Mouse (Mus musculus): ENCODE results near the gene Arhgap24. TPM values are rescaled to one million over a fixed set of nuclear protein-coding genes. Genes with fewer than 3 reads are reported as not detected.
A peak's percentile ranks its signal among the peaks of the same experiment; 100 is the strongest.

Gene Arhgap24
- polyA plus RNA-seq, 1 experiment from 2014 or later, result 15.0 TPM

DNA sequence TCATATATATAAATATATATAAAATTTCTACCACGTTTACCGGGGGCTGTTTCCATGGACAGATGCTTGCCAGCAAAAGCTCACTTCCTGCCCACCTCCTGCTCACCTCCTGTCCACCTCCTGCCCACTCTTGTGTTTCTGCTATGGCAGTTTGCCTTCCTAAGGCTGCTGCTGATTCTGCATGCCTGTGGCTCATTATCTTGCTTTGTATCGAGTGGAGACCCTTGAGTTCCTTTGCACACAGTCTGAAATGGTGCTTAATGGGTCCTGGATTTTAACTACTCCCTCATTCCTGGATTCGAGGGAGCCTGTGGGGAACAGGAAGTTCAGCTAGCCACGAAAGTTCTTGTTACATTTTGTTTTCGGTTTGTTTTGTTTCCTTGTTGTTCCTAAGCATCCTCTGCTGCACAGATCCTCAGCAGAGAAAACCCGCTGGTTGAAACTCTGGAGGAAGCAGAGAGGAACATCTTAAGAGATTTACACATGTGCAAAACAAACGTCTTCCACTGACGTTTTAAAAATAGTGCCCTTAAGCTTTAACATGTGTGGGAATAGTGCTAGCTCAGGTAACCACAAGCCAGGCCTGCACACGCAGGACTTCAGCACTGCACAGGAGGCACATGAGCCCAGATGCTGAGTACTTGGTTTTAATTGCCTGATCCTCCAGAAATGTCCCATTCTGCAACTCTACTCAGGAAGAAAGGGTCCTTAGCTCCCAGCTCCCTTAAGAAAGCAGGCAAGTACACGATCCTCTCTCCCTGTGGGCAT, 69.9 kb downstream of the Arhgap24 start:
- Histone ChIP-seq H3K4me1 (ENCODE audit: control insufficient read depth, insufficient read depth, low read depth, low read length) (no peaks in the 10 kb centered on the region), H3K4me2 (ENCODE audit: low read length) (no peak overlapping the region), H3K27ac (ENCODE audit: low read depth, low read length) (no peak overlapping the region), H3K36me3 (ENCODE audit: control insufficient read depth, insufficient read depth, low read length) (no peaks in the 10 kb centered on the region), H3K9ac (ENCODE audit: low read depth, low read length) (no peak overlapping the region), H3K4me3 (ENCODE audit: low read length) (no peak overlapping the region), H3K27me3 (replicated peaks; ENCODE audit: control insufficient read depth, insufficient read depth, low read length) (no peaks in the 10 kb centered on the region), H3K9me3 (ENCODE audit: control insufficient read depth, low read length) (no peaks in the 10 kb centered on the region)
- 61% methylated on average over 11 of the region's 11 CpGs for WGBS
- ATAC-seq, result no peak

- Histone ChIP-seq H3K36me3 (ENCODE audit: control insufficient read depth, insufficient read depth, low read length) (no peaks in the 10 kb centered on the region), H3K27ac (ENCODE audit: low read depth, low read length) (no peak overlapping the region), H3K9ac (ENCODE audit: low read depth, low read length) (no peak overlapping the region), H3K27me3 (replicated peaks; ENCODE audit: control insufficient read depth, insufficient read depth, low read length) (no peaks in the 10 kb centered on the region), H3K4me1 (ENCODE audit: control insufficient read depth, insufficient read depth, low read depth, low read length) (no peaks in the 10 kb centered on the region), H3K9me3 (ENCODE audit: control insufficient read depth, low read length) (no peaks in the 10 kb centered on the region), H3K4me3 (ENCODE audit: low read length) (no peak overlapping the region), H3K4me2 (ENCODE audit: low read length) (no peak overlapping the region)
- 86% methylated on average over 1 of the region's 1 CpGs for WGBS
- ATAC-seq, result no peak
Observed at GRCm38 (mm10) chr5:102552533-102552932, 71.3 kb downstream of the Arhgap24 start.

GRCm38 (mm10) chr5:102555958-102556357, 74.8 kb downstream of the Arhgap24 start:
- Histone ChIP-seq H3K27me3 (replicated peaks; ENCODE audit: control insufficient read depth, insufficient read depth, low read length) (no peaks in the 10 kb centered on the region), H3K4me2 (ENCODE audit: low read length) (no peak overlapping the region), H3K4me1 (ENCODE audit: control insufficient read depth, insufficient read depth, low read depth, low read length) (peaks cover 5% of the 10 kb centered on the region), H3K4me3 (ENCODE audit: low read length) (no peak overlapping the region), H3K9ac (ENCODE audit: low read depth, low read length) (no peak overlapping the region), H3K36me3 (ENCODE audit: control insufficient read depth, insufficient read depth, low read length) (no peaks in the 10 kb centered on the region), H3K27ac (ENCODE audit: low read depth, low read length) (no peak overlapping the region), H3K9me3 (ENCODE audit: control insufficient read depth, low read length) (no peaks in the 10 kb centered on the region)
- 86% methylated on average over 4 of the region's 4 CpGs for WGBS
- no peak for ATAC-seq

GRCm38 (mm10) chr5:102560270-102560669, 79.1 kb downstream of the Arhgap24 start:
- Histone ChIP-seq H3K9me3 (ENCODE audit: control insufficient read depth, low read length) (no peaks in the 10 kb centered on the region), H3K4me3 (ENCODE audit: low read length) (no peak overlapping the region), H3K36me3 (ENCODE audit: control insufficient read depth, insufficient read depth, low read length) (no peaks in the 10 kb centered on the region), H3K9ac (ENCODE audit: low read depth, low read length) (no peak overlapping the region), H3K27me3 (replicated peaks; ENCODE audit: control insufficient read depth, insufficient read depth, low read length) (no peaks in the 10 kb centered on the region), H3K4me2 (ENCODE audit: low read length) (no peak overlapping the region), H3K27ac (ENCODE audit: low read depth, low read length) (peak overlapping the region; percentile 18; the same call in 1 of the 2 replicates), H3K4me1 (ENCODE audit: control insufficient read depth, insufficient read depth, low read depth, low read length) (peaks cover 5% of the 10 kb centered on the region)
- 53% methylated on average over 6 of the region's 6 CpGs for WGBS
- ATAC-seq, result peak; percentile 60; the same call in 1 of the 2 replicates

GRCm38 (mm10) chr5:102563971-102564370, 82.8 kb downstream of the Arhgap24 start:
- Histone ChIP-seq H3K9ac (ENCODE audit: low read depth, low read length) (no peak overlapping the region), H3K4me3 (ENCODE audit: low read length) (no peak overlapping the region)
- 81% methylated on average over 4 of the region's 4 CpGs for WGBS

GRCm38 (mm10) chr5:102568764-102569163, 87.6 kb downstream of the Arhgap24 start:
- no peak for ATAC-seq
- Histone ChIP-seq H3K36me3 (ENCODE audit: control insufficient read depth, insufficient read depth, low read length) (no peaks in the 10 kb centered on the region), H3K27ac (ENCODE audit: low read depth, low read length) (no peak overlapping the region), H3K9me3 (ENCODE audit: control insufficient read depth, low read length) (no peaks in the 10 kb centered on the region), H3K9ac (ENCODE audit: low read depth, low read length) (no peak overlapping the region), H3K4me1 (ENCODE audit: control insufficient read depth, insufficient read depth, low read depth, low read length) (no peaks in the 10 kb centered on the region), H3K27me3 (replicated peaks; ENCODE audit: control insufficient read depth, insufficient read depth, low read length) (no peaks in the 10 kb centered on the region), H3K4me3 (ENCODE audit: low read length) (no peak overlapping the region), H3K4me2 (ENCODE audit: low read length) (no peak overlapping the region)
- 65% methylated on average over 5 of the region's 5 CpGs for WGBS

More at GRCm38 (mm10) chr5:102563971-102564370, 82.8 kb downstream of the Arhgap24 start:
- no peaks in the 10 kb centered on the region for H3K9me3 ChIP-seq (ENCODE audit: control insufficient read depth, low read length)
- no peaks in the 10 kb centered on the region for H3K36me3 ChIP-seq (ENCODE audit: control insufficient read depth, insufficient read depth, low read length)
- no peak overlapping the region for H3K4me2 ChIP-seq (ENCODE audit: low read length)
- ATAC-seq, result no peak
- peaks cover 5% of the 10 kb centered on the region for H3K4me1 ChIP-seq (ENCODE audit: control insufficient read depth, insufficient read depth, low read depth, low read length)
- H3K27ac ChIP-seq (ENCODE audit: low read depth, low read length), result no peak overlapping the region
- no peaks in the 10 kb centered on the region for H3K27me3 ChIP-seq (replicated peaks; ENCODE audit: control insufficient read depth, insufficient read depth, low read length)

- ATAC-seq, result no peak
- no peak overlapping the region for H3K27ac ChIP-seq (ENCODE audit: low read depth, low read length)
Observed at GRCm38 (mm10) chr5:102571445-102571844, 90.3 kb downstream of the Arhgap24 start.

DNA sequence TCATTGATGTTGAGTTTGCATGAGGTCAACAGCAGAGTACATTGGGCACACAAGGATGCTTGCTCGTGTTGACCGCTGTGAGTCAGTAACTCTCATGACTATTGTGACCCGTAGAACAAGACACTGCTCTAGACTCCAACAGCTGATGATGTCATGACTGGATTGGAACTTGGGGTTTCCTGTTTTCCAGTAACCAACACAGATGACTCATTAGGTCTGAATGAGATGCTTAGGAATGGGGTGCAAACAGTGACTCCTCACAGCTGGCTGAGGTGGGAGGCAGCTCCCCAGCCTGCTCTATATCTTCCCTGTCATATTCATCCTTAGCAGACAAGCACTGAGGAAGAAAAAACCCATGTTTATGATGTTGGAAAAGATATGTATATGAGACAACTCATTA, 95.6 kb downstream of the Arhgap24 start:
- Histone ChIP-seq H3K4me2 (ENCODE audit: low read length) (no peak overlapping the region), H3K9ac (ENCODE audit: low read depth, low read length) (no peak overlapping the region), H3K4me3 (ENCODE audit: low read length) (no peak overlapping the region), H3K27ac (ENCODE audit: low read depth, low read length) (no peak overlapping the region), H3K27me3 (replicated peaks; ENCODE audit: control insufficient read depth, insufficient read depth, low read length) (no peaks in the 10 kb centered on the region), H3K4me1 (ENCODE audit: control insufficient read depth, insufficient read depth, low read depth, low read length) (no peaks in the 10 kb centered on the region), H3K9me3 (ENCODE audit: control insufficient read depth, low read length) (peaks cover 5% of the 10 kb centered on the region), H3K36me3 (ENCODE audit: control insufficient read depth, insufficient read depth, low read length) (no peaks in the 10 kb centered on the region)
- WGBS, result 94% methylated on average over 3 of the region's 3 CpGs
- no peak for ATAC-seq

More at GRCm38 (mm10) chr5:102571445-102571844, 90.3 kb downstream of the Arhgap24 start:
- Histone ChIP-seq H3K4me2 (ENCODE audit: low read length) (no peak overlapping the region), H3K36me3 (ENCODE audit: control insufficient read depth, insufficient read depth, low read length) (no peaks in the 10 kb centered on the region), H3K9me3 (ENCODE audit: control insufficient read depth, low read length) (peaks cover 5% of the 10 kb centered on the region), H3K27me3 (replicated peaks; ENCODE audit: control insufficient read depth, insufficient read depth, low read length) (no peaks in the 10 kb centered on the region), H3K4me1 (ENCODE audit: control insufficient read depth, insufficient read depth, low read depth, low read length) (no peaks in the 10 kb centered on the region), H3K4me3 (ENCODE audit: low read length) (no peak overlapping the region), H3K9ac (ENCODE audit: low read depth, low read length) (no peak overlapping the region)
- 86% methylated on average over 2 of the region's 2 CpGs for WGBS

GRCm38 (mm10) chr5:102577729-102578128, 96.5 kb downstream of the Arhgap24 start:
- Histone ChIP-seq H3K9me3 (ENCODE audit: control insufficient read depth, low read length) (peaks cover 5% of the 10 kb centered on the region), H3K4me2 (ENCODE audit: low read length) (no peak overlapping the region), H3K4me3 (ENCODE audit: low read length) (no peak overlapping the region), H3K27me3 (replicated peaks; ENCODE audit: control insufficient read depth, insufficient read depth, low read length) (no peaks in the 10 kb centered on the region), H3K27ac (ENCODE audit: low read depth, low read length) (no peak overlapping the region), H3K4me1 (ENCODE audit: control insufficient read depth, insufficient read depth, low read depth, low read length) (no peaks in the 10 kb centered on the region), H3K36me3 (ENCODE audit: control insufficient read depth, insufficient read depth, low read length) (no peaks in the 10 kb centered on the region), H3K9ac (ENCODE audit: low read depth, low read length) (no peak overlapping the region)
- no peak for ATAC-seq
- WGBS, result 67% methylated on average over 3 of the region's 3 CpGs
